Mouse (Mus musculus) cerebellum, adult 9-11 months (tissue): ENCODE data around the gene A230050P20Rik.
"Not testable (repeated sequence)": the region's sequence is repeated elsewhere in the genome, so short reads cannot be mapped to it uniquely, and the experiment has no call there.

Experiments
- DNase-seq: peaks from one replicate; pipeline ENCODE4 v3.0.0; 2022

Gene A230050P20Rik

GRCm38 (mm10) chr9:20868448-20869001, at the start of gene A230050P20Rik:
TSS of gene A230050P20Rik (plus strand) at chr9:20868642.
- peak; percentile 83 for DNase-seq

- no peak for DNase-seq
These were observed 48.4 kb upstream of the A230050P20Rik start for GRCm38 (mm10) chr9:20820001-20820400.

DNA sequence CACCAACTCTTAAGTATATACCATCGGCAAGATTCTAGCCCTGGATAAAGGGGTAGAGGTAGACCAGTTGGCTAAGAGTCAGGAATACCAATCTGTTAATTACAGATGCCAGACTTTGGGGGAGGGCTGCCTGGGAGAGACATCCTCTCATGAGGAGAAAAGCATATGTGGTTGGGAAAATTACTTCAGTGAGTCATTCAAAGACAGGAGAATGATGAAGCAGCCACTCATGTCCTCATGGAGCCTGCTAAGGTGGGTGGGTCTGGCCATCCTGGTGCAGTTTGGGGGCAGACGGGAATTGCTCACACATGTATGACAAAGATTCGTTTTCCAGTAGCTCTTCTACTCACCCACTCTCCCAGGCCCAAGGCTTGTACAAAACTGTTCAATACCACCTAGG, 45.6 kb upstream of the A230050P20Rik start:
- no peak for DNase-seq

GRCm38 (mm10) chr9:20825781-20826180, 42.7 kb upstream of the A230050P20Rik start:
- DNase-seq, result no peak

DNA sequence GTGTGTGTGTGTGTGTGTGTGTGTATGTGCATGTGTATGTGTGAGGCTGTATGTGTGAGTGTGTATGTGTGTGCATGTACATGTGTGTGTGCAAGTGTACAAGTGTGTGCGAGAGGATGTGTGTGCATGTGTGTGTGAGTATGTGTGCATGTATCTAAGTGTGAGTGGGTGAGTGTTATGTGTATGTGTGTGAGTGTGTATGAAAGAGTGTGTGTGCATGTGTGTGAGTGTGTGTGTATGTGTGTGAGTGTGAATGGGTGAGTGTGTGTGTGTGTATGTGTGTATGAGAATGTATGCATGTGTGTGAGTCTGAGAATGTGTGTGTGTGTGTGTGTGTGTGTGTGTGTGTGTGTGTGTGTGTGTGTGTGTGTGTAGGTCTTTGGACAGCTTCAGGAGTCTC, 40.3 kb upstream of the A230050P20Rik start:
- no peak for DNase-seq

- DNase-seq, result peak; percentile 88
These were observed 37.4 kb upstream of the A230050P20Rik start for GRCm38 (mm10) chr9:20830901-20831643.

GRCm38 (mm10) chr9:20834881-20835280, 33.6 kb upstream of the A230050P20Rik start:
- DNase-seq, result no peak

GRCm38 (mm10) chr9:20835431-20835954, 32.9 kb upstream of the A230050P20Rik start:
- DNase-seq, result not testable (repeated sequence)

DNA sequence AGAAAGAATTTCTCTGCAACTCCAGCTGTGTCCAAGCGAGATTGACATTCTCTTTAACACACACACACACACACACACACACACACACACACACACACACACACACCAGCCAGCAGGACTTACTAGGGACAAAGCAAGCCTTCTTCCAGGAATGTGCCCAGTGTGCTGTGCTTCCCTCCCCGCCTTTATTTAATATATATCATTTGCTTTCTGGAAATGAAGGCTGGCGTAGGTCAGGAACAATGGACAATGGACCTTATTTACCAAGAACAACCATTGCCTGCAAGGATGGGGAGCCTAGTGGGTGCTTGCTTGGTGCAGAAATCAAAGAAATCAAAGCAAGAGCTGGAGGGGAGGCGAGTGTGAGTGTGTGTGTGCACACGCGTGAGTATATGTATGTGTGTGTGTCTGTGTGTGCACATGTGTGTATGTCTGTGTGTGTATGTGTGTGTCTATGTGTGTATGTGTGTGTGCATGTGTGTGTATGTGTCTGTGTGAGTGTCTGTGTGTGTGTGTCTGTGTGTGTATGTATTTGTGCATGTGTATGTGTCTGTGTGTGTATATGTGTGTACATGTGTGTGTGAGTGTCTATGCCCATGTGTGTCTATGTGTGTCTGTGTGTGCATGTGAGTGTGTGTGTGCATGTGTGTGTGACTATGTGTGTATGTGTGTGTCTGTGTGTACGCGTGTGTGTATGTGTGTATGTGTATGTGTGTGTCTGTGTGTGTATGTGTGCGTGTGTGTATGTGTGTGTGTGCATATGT, 31.1 kb upstream of the A230050P20Rik start:
- DNase-seq, result no peak

DNA sequence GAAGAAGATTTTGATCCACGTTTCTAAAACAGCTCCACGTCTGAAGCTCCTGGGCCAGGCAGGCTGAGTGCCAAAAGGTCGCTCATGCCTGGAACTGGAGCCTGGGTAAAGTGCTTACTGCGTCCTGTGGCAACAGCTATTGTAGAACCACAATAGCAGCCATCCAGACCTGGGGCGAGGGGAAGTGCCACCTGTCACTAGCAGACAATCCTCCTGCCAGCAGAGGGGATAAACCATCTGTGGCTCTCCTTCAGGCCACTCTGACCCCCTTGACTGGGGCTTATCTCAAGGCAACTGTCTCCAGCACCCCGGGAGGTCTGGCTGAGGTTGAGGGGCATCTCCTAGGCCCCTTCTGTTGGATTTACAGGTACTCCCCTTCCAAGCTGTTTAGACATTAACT, 29.5 kb upstream of the A230050P20Rik start:
- DNase-seq, result peak; percentile 24

DNA sequence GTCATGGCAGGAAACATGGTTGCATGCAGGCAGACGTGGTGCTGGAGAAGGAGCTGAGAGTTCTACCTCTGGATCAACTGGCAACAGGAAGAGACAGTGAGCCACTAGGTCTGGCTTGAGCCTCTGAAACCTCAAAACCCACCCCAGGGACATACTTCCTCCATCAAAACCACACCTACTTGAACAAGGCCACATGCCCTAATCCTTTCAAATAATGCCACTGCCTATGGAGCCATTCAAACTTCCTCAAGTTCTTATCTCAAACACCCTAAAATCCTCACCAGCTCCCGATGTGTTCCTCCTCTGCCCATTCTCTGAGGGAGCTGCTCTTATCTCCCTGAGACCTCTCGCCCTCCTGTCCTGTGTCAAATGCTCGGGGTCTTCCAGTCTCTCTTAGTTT, 26.2 kb upstream of the A230050P20Rik start:
- DNase-seq, result no peak

DNA sequence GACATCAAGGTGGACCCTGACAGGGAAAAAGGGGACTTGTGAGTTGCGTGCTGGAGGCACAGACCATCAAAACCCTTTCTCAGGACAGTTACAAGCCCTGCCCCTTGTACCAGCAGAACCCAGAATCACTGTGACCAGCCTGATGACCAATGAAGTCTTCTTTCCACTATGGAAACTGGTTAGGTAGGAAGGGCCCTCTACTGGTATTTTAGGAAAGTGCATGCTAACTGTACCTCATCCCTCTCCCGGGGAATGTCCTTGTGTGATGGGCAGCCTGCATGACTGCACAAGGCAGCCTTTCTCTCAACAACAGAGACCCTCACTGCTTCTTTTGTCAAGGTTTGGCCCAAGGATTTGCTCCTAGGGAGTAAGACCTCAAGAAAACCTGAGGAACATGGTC, 25.8 kb upstream of the A230050P20Rik start:
- no peak for DNase-seq

GRCm38 (mm10) chr9:20850179-20850578, 18.3 kb upstream of the A230050P20Rik start:
- DNase-seq, result no peak

DNA sequence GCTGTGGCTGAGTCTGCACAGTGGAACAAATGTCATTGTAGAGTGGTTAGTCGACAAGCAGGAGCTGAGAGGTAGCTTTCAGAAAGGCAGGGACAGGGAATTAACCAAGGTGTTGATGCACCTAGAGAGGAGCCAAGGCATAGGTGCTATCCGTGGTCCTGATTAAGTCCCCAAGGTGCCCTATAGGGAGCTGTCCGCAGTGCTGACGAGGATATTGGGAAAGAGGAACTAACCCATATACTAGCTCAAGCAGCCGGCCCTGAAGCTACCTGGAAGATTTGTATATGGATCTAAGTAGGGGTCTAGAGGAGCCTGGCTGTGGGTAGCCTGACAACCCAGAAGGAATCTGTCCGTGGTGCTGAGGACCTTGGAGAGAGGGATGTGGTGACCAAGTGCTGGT, 11.3 kb upstream of the A230050P20Rik start:
- DNase-seq, result no peak

DNA sequence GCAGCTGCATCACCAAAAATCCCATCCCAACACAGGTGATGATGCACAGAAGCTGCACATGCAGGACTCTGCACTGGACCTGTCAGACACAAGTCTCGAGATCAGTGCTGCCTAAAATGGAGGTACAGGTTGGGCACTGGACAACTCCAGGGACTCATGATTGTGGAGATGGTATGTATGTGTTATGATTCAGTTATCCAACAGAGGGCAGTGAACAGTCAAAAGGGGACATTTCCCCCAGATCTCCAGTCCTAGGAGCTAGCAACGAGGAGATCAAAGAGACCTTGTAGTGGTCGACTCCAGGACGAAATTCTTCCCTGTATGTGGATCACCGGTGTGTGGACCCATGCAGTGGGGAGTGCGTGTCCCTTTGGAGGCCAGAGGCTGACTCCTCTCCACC, 8.5 kb upstream of the A230050P20Rik start:
- no peak for DNase-seq

DNA sequence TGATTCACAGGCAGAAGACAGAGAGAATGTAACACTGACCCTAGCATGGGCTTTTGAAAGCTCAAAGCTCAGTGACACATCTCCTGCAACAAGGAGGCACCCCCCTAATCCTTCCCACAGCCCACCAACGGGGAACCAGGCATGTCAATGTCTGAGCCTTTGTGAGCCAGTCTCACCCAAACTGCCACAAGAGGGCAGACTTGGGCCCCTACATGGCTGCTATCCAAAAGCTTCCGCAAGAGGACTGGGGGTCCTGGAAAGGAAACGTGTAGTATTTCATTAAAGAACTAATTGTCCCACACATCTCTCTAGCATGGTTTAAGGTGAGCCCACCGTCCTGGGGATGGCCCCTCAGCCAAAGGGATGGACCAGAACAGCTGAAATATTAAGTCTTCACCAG, 6.6 kb upstream of the A230050P20Rik start:
- DNase-seq, result no peak

DNA sequence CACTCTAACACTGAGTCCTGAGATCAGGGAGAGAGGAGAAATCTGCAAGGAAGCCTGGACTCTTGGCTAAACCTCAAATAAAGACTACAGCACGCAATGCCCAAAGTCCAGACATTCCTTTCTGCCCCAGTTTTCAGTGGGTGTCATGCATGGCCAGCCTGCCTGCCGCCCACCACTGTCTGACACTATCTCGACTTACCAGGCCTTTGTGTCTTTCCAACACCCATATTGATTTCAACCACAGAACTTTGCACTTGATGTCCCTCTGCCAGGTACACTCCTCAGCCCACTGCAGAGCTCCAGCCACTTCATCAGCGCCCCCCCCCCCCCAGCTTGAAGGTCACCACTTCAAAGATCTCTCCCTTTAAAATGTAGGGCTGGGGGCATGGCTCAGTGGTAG, 6.2 kb upstream of the A230050P20Rik start:
- DNase-seq, result no peak

GRCm38 (mm10) chr9:20866879-20867278, 1.6 kb upstream of the A230050P20Rik start:
- no peak for DNase-seq

DNA sequence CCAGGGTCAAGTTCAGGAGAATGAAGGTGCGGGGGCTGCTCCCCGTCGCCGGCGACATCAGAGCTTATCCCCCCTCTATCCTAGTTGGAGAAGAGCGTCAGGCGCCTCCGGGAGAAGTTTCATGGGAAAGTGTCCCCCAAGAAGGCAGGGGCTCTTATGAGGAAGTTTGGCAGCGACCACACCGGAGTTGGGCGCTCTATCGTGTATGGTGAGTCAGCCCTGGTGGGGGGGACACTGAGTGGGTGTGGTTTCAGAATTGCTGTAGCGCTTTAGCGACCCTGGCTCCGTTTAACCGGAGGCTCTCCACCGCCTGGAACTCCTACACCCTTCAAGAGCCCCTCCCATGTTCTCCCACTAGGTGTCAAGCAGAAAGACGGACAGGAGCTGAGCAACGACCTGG, 804 bp downstream of the A230050P20Rik start:
- DNase-seq, result peak; percentile 53

GRCm38 (mm10) chr9:20870211-20871173, 2.0 kb downstream of the A230050P20Rik start:
- DNase-seq, result peak; percentile 35

DNA sequence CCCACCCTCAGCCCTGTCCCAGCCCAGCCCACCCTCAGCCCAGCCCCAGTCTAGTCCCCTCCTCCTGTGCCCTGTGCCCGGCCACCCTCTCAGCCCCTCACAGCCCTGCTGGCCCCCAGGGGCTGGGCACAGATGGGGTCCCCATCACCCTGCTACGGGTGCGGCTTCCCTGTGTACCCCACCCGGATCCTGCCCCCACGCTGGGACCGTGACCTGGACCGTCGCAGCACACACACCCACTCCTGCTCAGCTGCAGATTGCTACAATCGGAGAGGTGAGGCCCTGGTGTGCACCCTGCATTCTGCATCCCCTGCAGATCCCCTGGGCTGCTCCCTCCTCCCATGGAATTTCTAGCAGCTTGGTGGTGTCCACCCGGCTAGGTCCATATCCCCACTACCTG, 4.5 kb downstream of the A230050P20Rik start:
- peak; percentile 44 for DNase-seq

GRCm38 (mm10) chr9:20873521-20873920, 5.1 kb downstream of the A230050P20Rik start:
- DNase-seq, result no peak
